Mouse (Mus musculus) kidney, adult 8-10 months (tissue): ENCODE measurements around the gene Ankib1.
"Not testable (repeated sequence)": the region's sequence is repeated elsewhere in the genome, so short reads cannot be mapped to it uniquely, and the experiment has no call there.

Source experiments
- DNase-seq, 2 experiments: peaks; one replicate each; pipeline ENCODE4 v3.0.0; 2022

The Ankib1 gene

DNA sequence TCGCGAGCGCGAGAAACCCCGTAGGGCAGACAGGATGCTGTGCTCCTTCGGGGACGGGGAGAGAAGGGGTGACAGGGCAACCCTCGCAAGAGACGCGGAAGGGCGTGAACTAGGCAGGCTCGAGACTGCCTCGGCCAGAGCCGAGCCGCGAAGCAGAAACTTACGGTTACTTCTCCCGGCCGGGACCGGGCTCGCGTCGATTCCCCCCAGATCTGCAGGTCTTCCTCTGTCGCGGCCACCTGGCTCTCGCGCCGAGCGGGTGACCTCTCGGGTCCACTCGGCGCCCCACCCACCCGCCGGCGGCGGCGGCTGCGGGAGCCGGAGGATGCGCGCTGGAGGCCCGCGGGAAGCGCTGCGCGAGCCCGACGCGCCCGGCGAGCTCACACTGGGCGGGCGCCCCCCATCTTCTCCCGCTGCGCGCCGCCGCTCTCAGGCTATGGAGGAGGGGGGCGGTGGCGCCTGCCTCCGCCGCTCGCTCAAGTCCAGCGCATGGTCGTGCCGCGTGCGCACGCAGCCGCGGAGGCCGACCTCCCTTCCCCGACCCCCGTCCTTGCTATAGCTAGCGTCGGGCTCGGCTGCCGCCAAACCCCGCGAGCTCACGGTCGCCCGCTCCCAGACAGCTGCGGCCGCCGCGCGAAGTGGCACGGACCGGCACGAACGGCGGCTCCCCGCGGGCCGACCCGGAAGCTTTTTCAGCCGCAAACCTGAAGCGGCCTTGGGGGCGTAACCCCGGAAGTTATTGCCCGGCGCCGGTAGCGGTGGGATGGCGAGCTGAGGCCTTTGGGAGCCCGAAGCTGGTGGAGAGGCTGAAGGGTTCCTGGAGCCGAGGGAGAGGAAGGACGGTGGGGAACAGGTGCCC, at the start of gene Ankib1, which contains the start of gene Krit1:
Gene Ankib1 (minus strand): TSS at position 493 of the 859 bp plus-strand sequence.
Gene Krit1 (plus strand): TSS at position 752 of the 859 bp plus-strand sequence.
- DNase-seq = peak; percentile 82 to 89

DNA sequence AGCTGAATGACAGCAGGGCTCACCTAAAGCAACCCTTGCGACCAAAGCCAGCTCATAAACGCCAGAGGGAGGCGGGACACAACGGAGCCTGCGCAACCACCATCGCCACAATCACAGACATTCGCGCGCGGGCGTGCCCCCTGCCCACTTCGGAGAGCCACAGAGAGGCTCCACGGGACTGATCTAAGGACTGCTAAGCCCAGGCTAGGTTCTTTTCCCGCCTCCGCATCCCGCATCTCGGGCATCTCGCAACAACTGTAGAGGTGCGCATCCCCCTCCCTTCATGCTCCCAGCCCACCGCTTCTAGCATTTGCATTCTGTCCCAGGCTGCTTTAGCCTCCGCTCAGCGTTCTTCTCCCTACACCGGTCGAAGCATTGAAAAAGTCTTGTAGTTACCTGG, 42.3 kb upstream of the Ankib1 start, which contains the start of gene Lrrd1:
Gene Lrrd1 (plus strand): TSS at position 148 of the 400 bp plus-strand sequence.
- no peak for DNase-seq

DNA sequence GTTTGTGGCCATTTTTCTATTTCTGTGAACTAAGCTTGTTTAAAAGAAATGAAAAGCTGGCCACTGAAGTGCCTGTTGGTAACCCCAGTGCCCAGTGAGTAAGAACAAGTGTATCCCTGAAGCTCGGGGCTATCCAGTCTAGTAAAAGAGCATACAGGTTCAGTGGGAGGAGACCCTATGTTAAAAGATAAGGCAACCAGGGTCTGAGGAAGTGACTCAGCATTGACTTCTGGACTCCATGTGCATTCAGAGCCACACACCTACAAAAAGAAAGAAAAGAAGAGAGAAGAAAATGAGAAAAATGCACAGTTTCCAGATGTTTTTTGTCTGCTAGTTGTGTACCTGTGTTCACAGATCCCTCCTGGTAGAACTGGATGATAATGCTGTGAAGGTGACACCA, 31.4 kb upstream of the Ankib1 start:
- DNase-seq = no peak

DNA sequence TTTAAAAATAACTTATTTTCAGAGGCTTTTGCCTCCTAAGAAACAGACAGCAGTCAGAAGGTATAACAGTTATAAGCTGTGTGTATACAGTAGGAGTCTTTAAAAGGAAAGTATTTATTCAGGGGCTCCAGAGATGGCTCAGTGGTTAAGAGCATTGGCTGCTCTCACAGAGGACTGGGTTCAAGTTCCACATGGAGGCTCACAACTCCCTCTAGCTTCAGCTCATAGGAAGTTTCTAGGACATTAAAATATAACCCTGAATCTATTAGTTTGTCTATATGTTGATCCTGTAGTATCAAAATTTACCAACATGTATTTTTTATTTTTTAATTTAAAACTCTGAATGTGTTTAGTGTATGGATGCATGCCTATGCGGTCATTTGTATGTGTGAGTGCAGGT, 5.7 kb upstream of the Ankib1 start:
- no peak for DNase-seq

DNA sequence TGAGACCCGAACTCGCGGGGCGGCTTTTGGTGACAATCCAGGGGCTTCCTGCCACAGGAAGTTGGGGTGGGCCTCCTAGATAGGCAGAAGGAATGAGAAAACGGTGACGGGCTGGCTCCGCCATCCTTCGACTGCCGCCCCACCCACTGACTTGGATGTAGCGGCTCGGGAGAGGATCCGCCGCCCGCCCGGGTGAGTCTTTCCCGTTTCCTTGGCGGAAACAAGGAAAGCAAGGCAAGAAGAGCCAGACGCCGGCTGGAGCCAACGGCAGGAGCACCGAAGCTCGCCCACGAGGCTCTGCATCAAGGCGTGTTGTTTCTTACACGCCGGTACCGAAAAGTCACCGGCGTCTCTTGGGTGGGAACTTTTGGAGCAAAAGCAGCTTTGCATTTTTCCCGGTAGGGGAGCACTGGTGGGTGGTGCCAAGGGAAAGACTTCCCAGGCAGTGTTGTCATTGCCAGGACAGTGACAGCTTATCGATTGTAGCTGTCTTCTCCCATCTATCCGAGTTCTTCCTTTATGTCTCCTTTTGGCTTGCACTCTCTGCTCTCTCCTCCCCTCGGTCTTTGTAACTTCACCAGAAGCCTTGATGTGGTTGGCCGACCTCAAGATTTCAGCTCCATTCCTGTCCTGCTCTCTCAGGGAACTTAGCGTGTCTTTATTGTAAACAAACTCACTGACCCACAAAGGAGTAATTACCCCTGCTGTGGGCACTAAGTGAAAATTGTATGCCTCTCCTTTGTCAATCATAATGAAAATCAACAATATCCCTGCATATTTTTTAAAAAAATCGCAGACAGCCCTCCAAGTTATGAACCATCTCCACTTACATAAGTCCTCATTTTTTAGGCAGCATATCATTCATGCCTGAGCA, 804 bp upstream of the Ankib1 start:
- peak in 1 of 2 experiments; percentile 24 for DNase-seq

DNA sequence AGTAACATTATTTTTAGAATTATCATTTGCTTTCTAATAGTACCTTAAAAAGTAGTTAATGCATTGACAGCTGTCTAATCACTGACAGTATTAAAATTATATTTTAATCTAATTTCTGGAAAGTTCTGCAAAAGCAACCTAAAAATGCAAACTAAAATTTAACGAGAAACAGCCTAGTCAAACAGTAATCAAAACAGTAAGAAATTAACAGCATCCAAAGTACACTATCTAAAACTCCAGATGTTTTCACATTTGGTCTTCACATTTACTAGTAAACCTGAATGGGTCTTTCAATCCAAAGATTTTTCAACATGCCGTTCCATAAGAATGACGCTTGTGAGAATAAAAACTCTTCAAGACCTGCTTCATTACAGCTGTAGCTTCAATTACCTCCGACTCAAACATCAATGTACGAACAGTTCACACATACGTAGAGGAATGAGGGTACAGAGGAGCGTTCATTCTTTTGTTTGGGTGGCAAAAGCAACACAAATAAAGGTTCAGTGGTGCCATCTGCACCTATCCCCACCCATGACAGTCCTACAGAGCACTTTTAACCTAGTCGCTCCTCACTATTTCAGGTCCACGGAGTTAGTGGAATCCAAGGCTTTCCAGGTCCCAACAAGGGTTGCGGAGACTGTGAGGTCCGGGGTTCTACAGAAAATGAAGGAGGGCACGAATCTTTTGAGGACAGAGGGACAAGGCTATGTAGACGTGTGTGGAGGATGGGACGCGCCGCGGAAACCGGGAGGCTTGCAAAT, 873 bp downstream of the Ankib1 start:
- peak in 1 of 2 experiments; percentile 24 for DNase-seq

DNA sequence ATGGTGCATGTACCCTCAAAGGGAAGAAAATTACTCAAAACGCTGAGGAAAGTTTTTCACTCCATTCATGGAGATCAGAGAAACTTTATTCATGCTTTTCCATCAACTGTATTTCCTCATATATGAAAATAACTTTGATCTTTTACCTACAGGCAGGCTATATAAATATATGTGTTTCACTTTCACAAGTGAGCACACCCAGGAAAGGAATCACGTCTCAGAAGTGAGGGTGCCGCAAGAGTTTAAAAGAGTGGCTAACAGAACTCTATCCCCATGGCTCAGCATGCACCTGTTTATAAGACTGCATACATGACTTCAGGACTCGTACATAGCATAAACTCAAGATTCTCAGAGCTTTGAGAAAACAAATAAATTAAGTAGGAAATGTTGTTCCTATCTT, 1.8 kb downstream of the Ankib1 start:
- DNase-seq = no peak

DNA sequence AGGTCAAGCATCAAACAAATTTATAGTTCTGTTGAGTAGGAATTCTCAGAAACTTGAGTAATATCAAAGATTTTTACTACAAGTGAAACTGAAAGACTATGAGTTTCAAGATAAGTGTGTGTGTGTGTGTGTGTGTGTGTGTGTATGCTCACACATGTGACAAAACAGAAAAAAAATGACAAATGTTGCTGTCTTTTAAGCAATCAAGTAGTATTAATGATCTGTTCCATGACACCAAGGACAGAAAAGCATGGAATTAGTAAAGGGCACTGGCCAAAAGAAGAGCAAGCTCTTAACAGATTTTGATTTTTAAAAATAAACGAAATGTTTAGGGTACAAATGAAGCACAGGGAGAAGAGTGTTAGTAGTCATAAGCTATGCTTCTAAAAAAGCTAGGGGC, 2.7 kb downstream of the Ankib1 start:
- no peak for DNase-seq

DNA sequence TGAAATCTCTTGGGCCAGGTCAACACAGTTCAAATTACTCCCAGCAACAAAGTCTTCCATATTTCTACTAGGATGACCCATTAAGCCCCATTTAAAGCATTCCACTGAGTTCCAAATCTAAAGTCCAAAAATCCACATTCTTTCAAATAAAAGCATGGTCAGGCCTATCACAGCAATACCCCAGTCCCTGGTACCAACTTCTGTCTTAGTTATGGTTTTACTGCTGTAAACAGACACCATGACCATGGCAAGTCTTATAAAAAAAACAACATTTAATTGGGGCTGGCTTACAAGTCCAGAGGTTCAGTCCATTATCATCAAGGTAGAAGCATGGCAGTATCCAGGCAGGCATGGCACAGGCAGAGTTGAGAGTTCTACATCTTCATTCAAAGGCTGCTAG, 4.1 kb downstream of the Ankib1 start:
- DNase-seq = peak; percentile 21 to 37

DNA sequence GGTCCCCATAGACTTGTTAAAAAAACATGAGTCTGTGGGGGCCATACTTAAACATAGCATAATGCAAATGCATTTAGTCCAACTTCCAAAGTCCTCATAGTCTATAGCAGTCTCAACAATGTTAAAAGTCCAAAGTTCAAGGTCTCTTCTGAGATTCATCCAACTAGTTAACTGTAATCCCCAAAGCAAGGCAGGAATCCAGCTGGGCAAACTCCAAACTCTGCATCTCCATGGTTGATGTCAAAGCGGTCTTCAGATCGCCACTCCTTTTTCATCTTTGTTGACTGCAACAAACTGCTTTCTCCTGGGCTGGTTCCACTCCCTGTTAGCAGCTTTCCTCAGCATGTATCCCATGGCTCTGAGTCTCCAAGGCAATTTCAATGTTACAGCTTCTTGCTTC, 5.6 kb downstream of the Ankib1 start:
- peak; percentile 48 to 68 for DNase-seq

DNA sequence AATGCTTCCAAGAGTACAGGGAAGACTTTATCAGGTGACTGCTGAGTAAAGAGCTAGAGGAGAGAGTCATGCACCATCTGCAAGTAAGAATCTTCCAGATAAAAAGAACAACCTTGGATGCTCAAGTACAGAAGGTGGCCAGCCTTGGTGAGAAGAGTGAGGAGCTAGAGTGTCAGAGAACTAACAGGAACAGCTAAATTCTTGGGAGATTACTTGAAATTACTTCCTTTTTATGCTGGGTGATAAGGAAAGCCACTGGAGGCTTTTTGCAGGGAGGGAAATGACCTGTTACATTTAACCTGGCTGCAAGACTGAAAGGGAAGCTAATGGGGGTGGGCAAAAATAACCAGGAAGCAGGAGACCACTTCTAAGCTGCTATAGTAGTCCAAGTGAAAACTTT, 11.7 kb downstream of the Ankib1 start:
- no peak for DNase-seq

DNA sequence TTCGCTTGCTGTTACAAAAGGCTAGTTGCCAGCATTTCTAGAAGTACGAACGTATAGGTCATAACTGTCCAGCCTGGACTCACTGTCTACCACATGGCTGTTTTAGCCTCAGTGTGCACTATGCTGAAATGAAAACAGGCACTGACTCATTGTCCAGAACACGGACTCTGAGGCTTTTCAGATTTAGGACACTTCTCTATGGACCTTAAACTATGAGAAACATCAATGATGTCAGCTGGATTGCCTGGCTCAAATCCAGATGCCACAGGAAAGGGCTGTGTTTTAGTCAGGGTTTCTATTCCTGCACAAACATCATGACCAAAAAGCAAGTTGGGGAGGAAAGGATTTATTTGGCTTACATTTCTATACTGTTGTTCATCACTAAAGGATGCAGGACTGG, 15.2 kb downstream of the Ankib1 start:
- DNase-seq = peak in 1 of 2 experiments; percentile 45

DNA sequence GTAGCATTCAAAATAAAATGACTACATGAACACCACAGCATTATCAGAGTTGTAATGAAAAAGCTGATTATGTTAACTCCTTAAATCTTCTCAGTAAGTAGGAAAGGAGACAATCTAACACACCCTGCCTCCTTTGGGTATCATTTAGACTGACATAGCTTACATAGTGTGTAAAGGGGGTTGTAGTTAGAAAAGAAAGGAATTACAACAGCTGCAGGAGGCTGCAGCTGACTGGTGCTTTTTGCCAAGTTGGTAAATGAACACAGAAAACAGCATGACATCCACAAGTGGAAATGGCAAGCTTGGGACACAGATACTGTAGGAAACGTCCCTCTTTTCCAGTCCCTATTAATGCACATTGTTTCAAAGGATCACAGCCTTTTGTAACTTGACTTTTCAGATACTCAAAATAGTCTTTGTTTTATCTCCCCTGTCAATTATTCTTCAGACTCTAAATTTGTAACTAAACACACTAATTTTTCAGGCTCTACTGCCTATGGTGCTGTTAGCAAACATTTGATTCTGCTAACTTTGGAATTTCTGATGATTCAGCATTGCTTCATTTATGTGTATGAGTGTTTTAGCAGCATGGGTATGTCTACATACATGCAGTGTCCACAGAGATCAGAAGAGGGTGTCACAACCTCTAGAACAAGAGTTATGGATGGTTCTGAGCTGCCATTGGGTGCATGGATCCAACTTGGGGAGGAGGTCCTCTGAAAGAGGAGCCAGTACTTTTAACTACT, 17.8 kb downstream of the Ankib1 start:
- no peak for DNase-seq

DNA sequence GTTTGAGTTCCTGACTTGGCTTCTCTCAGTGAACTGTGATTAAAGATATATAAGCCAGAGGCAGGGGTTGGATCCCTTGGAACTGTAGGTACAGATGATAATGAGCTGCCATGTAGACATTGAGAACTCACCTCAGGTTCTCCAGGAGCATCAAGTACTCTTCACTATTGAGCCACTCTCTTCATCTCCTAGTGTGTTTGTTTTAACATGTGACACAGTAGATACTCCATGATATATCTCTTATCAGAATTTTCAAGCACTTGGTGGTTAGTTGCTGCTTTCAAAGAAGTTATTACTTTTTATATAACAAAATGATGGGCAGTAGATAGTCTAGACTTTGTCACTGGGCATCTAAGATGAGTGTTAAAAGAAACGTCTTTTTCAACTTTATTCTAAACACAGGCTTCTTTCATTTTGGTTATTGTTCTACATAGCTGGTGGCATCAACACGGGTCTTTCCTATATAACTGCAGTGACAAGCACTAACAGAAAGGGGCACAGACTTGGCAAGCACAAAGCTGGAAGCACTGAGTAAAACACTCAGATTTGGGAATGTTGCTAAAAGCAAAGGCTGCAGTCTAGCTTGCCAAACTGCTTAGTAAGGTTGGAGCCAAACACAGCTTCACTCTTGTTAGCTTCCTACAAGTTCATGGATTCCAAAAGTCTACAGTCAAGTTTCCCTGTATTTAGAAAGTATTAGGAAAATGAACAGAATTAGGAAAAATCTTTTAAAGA, 18.6 kb downstream of the Ankib1 start:
- no peak for DNase-seq

DNA sequence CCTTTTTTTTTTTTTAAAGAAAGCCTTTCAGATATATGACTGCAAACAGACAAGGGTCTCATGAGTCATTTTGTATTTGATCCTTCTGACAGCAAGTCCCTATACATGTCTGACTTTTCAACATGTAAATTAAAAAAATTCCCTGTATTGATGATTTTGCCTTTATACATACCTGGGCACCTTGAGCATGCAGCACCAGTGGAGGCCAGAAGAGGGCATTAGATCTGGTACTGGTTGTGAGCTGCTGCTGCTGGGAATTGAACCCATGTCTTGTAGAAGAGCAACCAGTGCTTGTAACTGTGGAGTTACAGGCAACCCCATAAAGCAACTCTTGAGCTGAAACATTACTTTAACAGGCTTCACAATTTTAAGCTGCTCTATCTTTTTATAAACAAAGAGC, 20.1 kb downstream of the Ankib1 start:
- DNase-seq = no peak

DNA sequence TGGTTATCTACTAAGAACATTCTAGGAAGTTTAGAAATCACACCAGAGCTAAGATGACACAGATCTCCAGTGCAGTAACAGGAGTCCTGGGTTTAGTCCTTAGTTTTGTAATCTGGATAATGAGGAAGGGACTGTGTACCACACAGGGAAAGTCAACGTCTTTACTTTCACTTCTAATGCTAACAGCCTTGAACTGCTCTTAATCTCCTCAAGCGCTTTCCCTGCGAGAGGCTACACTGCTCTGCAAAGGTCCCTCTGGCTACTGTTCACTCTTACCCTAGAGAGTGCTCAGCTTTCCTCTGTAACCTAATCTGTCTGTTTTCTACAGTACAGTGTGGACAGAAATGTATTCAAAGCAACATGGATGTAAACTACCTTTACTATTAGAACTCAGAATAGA, 30.7 kb downstream of the Ankib1 start:
- no peak for DNase-seq

DNA sequence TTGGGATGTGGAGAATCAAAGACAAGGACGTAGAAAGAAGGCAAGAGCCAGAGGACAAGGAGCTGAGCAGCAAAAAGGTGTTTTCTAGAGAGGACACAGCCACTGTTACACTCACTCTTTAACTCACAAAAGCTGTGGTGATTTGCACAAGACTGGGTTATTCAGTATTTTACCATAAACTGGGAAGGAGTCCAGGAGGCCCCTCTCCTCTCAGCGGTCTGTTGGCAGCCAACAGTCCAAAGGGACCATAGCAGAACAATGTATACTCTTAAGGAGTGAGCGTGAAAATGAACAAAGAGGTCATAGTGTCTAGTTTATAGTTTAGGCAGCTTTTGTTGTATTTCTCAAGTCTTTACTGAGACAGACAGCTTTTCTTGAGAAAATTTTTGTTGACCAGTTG, 31.2 kb downstream of the Ankib1 start:
- no peak for DNase-seq

DNA sequence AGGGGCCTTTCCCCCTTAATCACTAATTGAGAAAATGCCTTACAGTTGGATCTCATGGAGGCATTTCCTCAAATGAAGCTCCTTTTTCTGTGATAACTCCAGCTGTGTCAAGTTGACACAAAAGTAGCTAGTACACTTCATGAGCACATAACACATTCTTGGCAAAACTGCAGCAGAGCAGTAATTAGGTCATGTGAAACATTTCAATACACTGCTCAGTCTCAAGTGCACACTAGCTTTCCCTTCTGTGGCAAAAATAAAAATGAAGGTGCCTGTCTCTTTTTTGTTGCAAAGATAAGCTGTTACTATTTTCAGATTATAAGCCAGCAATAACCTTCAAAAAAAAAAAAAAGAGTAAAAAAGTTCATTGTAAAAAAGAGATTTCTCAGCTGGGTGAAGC, 52.2 kb downstream of the Ankib1 start:
- DNase-seq = not testable (repeated sequence)

DNA sequence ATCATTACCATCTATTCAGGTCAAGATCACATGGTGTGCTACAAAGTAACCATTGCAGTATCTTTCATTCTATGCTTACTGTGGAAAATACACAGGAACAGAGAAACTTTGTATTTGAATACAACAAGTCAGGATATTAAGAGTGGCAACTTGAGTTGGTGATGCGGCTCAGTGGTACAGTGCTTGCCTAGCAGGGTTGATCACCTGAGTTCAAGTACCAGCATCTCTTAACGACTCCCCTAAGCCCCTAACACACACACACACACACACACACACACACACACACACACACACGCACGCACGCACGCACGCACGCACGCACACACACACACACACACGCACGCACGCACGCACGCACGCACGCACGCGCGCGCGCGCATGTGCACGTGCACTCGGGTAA, 69.9 kb downstream of the Ankib1 start:
- not testable (repeated sequence) for DNase-seq

DNA sequence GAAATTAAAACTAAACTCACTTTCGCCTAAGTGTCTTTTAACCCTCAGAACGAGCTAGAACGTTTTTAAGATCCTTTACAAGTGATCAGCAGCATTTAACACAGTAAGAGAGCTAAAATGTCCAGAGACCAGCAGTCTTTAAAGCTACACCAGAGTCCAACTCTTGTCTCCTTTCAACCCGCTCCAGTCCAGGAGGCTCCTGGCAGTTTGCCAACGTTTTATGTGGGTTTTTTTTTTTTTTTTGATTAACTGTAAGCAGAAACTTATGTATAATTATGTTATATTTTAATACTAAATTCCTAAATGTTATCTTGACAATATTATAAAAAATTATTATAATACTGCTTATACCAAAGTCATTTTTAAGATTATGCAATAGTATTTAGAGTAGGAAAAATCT, 73.9 kb downstream of the Ankib1 start:
- DNase-seq = no peak

DNA sequence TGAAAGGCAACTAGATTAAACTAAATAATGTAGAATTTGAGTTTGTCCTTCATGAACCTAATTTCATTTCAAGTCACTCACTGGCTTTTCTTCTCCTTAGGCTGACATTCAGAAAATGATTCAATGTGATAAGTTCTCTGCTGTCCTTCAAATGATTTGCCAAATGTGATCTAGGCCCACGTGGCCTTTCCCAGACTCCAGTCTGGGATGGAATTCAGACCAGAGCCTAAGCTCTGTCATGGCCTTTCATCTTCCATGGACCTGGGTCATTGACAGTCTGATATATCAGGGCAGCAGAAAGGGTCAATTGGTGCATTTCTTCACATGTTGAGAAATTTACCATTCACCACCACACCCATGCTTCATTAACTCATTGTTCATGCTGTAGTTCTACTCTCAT, 77.2 kb downstream of the Ankib1 start:
- DNase-seq = no peak
